Comparison of ENCODE assay signal across 8 mouse cellular contexts in genomic region chr7:29307350-29308104, GRCm38 (mm10). TPM values are rescaled to one million over a fixed set of nuclear protein-coding genes. Genes with fewer than 3 reads are reported as not detected.
DNase-seq lines count a peak whose midpoint lies in the region; ATAC-seq and TF ChIP-seq lines count a peak whose summit lies in the region.

No protein-coding gene starts in this region.

- H3K79me2 ChIP-seq in myocyte (ENCODE audit: control insufficient read depth, insufficient read depth): no peaks in the 10 kb centered on the region

- peak; percentile 30 for TF ChIP-seq POLR2A in embryonic fibroblast, embryonic 13.5 days (IDR thresholded peaks at IDR 0.05; ENCODE audit: low read depth, low read length)
- peak; percentile 14 for TF ChIP-seq POLR2A in myocyte (IDR thresholded peaks at IDR 0.05; ENCODE audit: insufficient read length, low read depth)

- peak overlapping the region; percentile 96 for H3K4me2 ChIP-seq in heart, embryonic 11.5 days
- peak overlapping the region; percentile 99 for H3K4me2 ChIP-seq in kidney, embryonic 15.5 days
- peak overlapping the region; percentile 81 for H3K4me2 ChIP-seq in myocyte (ENCODE audit: low read depth)
- H3K4me2 ChIP-seq in stomach, embryonic 14.5 days (replicated peaks; ENCODE audit: low read depth, low read length): peak overlapping the region; percentile 91

- WGBS in heart, embryonic 11.5 days (ENCODE audit: insufficient replicate concordance): 2% methylated on average over 41 of the region's 42 CpGs
- WGBS in kidney, embryonic 15.5 days: 1% methylated on average over 42 of the region's 42 CpGs
- 2% methylated on average over 40 of the region's 42 CpGs for WGBS in stomach, embryonic 14.5 days

- peak; percentile 96 for DNase-seq in A20 (ENCODE audit: low read depth, low spot score)
- DNase-seq in brain, adult 2 months (ENCODE audit: low read depth, low spot score): peak; percentile 97
- DNase-seq in liver: peak; percentile 90

- peak overlapping the region; percentile 37 for H3K4me3 ChIP-seq in embryonic fibroblast, embryonic 13.5 days (ENCODE audit: insufficient read depth, low read length)
- peak overlapping the region; percentile 67 for H3K4me3 ChIP-seq in heart, embryonic 11.5 days (ENCODE audit: low read depth, low read length)
- peak overlapping the region; percentile 62 for H3K4me3 ChIP-seq in kidney, embryonic 15.5 days (replicated peaks)
- peak overlapping the region; percentile 17 for H3K4me3 ChIP-seq in myocyte
- peak overlapping the region; percentile 54 for H3K4me3 ChIP-seq in stomach, embryonic 14.5 days (ENCODE audit: low read depth, low read length)

- ATAC-seq in heart, embryonic 11.5 days (replicated peaks; ENCODE audit: insufficient number of reproducible peaks, low FRiP score, low TSS enrichment): peak; percentile 89
- ATAC-seq in kidney, embryonic 15.5 days (replicated peaks; ENCODE audit: low FRiP score): peak; percentile 87
- ATAC-seq in stomach, embryonic 14.5 days (ENCODE audit: insufficient number of reproducible peaks, insufficient read depth, low FRiP score, low read depth): peak; percentile 83

- H3K4me1 ChIP-seq in embryonic fibroblast, embryonic 13.5 days (ENCODE audit: control insufficient read depth, insufficient read depth, low read length): peaks cover 4% of the 10 kb centered on the region; the same call in 1 of the 2 replicates
- H3K4me1 ChIP-seq in heart, embryonic 11.5 days (ENCODE audit: control insufficient read depth, insufficient read depth, low read length): peaks cover 32% of the 10 kb centered on the region
- peaks cover 49% of the 10 kb centered on the region for H3K4me1 ChIP-seq in kidney, embryonic 15.5 days
- H3K4me1 ChIP-seq in stomach, embryonic 14.5 days (ENCODE audit: control insufficient read depth, insufficient read depth, low read length): peaks cover 23% of the 10 kb centered on the region

- H3ac ChIP-seq in myocyte (ENCODE audit: control insufficient read depth, insufficient read length): peak overlapping the region; percentile 46

- 0 out of 2 replicates have a peak, but pooled peaks have one; percentile 11 for TF ChIP-seq CTCF in embryonic fibroblast, embryonic 13.5 days (IDR thresholded peaks at IDR 0.05; ENCODE audit: borderline replicate concordance, insufficient read depth, low read length)

- H3K27me3 ChIP-seq in heart, embryonic 11.5 days (ENCODE audit: control insufficient read depth, insufficient read depth, low read length): peaks cover 67% of the 10 kb centered on the region
- peaks cover 83% of the 10 kb centered on the region for H3K27me3 ChIP-seq in kidney, embryonic 15.5 days
- no peaks in the 10 kb centered on the region for H3K27me3 ChIP-seq in myocyte (ENCODE audit: control insufficient read depth, insufficient read depth, insufficient read length)
- H3K27me3 ChIP-seq in stomach, embryonic 14.5 days (ENCODE audit: control insufficient read depth, insufficient read depth, low read length): 0 out of 2 replicates have a peak, but pooled peaks cover 3% of the 10 kb centered on the region

- H3K9ac ChIP-seq in heart, embryonic 11.5 days (ENCODE audit: low read depth, low read length): peak overlapping the region; percentile 66
- H3K9ac ChIP-seq in kidney, embryonic 15.5 days: peak overlapping the region; percentile 50
- 0 out of 2 replicates have a peak overlapping the region, but pooled peaks have one; percentile 7 for H3K9ac ChIP-seq in stomach, embryonic 14.5 days (replicated peaks; ENCODE audit: low read depth, low read length)

- H3K27ac ChIP-seq in embryonic fibroblast, embryonic 13.5 days (ENCODE audit: insufficient read depth, low read length): no peak overlapping the region
- H3K27ac ChIP-seq in heart, embryonic 11.5 days (ENCODE audit: low read depth, low read length): no peak overlapping the region
- no peak overlapping the region for H3K27ac ChIP-seq in kidney, embryonic 15.5 days
- H3K27ac ChIP-seq in stomach, embryonic 14.5 days (ENCODE audit: low read length): no peak overlapping the region

- no peaks in the 10 kb centered on the region; the same call in 1 of the 2 replicates for H3K9me3 ChIP-seq in heart, embryonic 11.5 days (replicated peaks; ENCODE audit: control insufficient read depth, low read length)
- H3K9me3 ChIP-seq in kidney, embryonic 15.5 days (replicated peaks): no peaks in the 10 kb centered on the region
- H3K9me3 ChIP-seq in stomach, embryonic 14.5 days (ENCODE audit: control insufficient read depth, low read depth, low read length): no peaks in the 10 kb centered on the region

- no peaks in the 10 kb centered on the region for H3K36me3 ChIP-seq in heart, embryonic 11.5 days (ENCODE audit: control insufficient read depth, insufficient read depth, low read length)
- H3K36me3 ChIP-seq in kidney, embryonic 15.5 days: no peaks in the 10 kb centered on the region
- H3K36me3 ChIP-seq in myocyte (ENCODE audit: control insufficient read depth, insufficient read depth): no peaks in the 10 kb centered on the region
- H3K36me3 ChIP-seq in stomach, embryonic 14.5 days (ENCODE audit: control insufficient read depth, insufficient read depth, low read length): no peaks in the 10 kb centered on the region; the same call in 1 of the 2 replicates

TF ChIP-seq in myocyte, 11 proteins besides CTCF, POLR2A, EP300 and RAD21:
- peak in 1 of 3 experiments; percentile 8 for TF ChIP-seq MYOG (IDR thresholded peaks at IDR 0.05; ENCODE audit: control insufficient read depth in 1 of 3, insufficient read depth in 1 of 3, insufficient read length in 2 of 3, low read depth in 2 of 3)
- TF ChIP-seq MYOD1 (IDR thresholded peaks at IDR 0.05; ENCODE audit: control insufficient read depth in 1 of 3, insufficient read length in 2 of 3, low read depth in 2 of 3): peak in 1 of 3 experiments; percentile 9
- TF ChIP-seq SRF (IDR thresholded peaks at IDR 0.05; ENCODE audit: control insufficient read depth, insufficient read length, low read depth): no peak

RNA-seq across cellular contexts. Expression of gene Dpf1, which starts 3.8 kb away (rescaled TPM):
- polyA plus RNA-seq in embryonic fibroblast, embryonic 13.5 days (2011; ENCODE audit: insufficient read length, low read depth, missing spikeins): 4.7 and 6.6 TPM in 2 replicates
- 2.9 and 3.3 TPM in 2 replicates for polyA plus RNA-seq in heart, embryonic 11.5 days (2014; fragmentation: Nextera tagmentation; extraction: Ambion mirVana)
- 3.1 and 5.9 TPM in 2 replicates for polyA plus RNA-seq in kidney, embryonic 15.5 days (2015; fragmentation: Nextera tagmentation; extraction: Ambion mirVana)
- polyA plus RNA-seq in myocyte (2012; fragmentation: generic; extraction: Trizol): 3.4 TPM
- 6.0 and 11.0 TPM in 2 replicates for polyA plus RNA-seq in stomach, embryonic 14.5 days (2014; fragmentation: Nextera tagmentation; extraction: Ambion mirVana)

RNA-seq across cellular contexts. Expression of gene Ppp1r14a, which starts 18.4 kb away (rescaled TPM):
- 8.2 and 12.8 TPM in 2 replicates for polyA plus RNA-seq in embryonic fibroblast, embryonic 13.5 days (2011; ENCODE audit: insufficient read length, low read depth, missing spikeins)
- 9.4 and 10.3 TPM in 2 replicates for polyA plus RNA-seq in heart, embryonic 11.5 days (2014; fragmentation: Nextera tagmentation; extraction: Ambion mirVana)
- 21.0 and 23.7 TPM in 2 replicates for polyA plus RNA-seq in kidney, embryonic 15.5 days (2015; fragmentation: Nextera tagmentation; extraction: Ambion mirVana)
- 0.35 TPM for polyA plus RNA-seq in myocyte (2012; fragmentation: generic; extraction: Trizol)
- polyA plus RNA-seq in stomach, embryonic 14.5 days (2014; fragmentation: Nextera tagmentation; extraction: Ambion mirVana): 47.4 and 51.3 TPM in 2 replicates

RNA-seq across cellular contexts. Expression of gene Spint2, which starts 25.8 kb away (rescaled TPM):
- polyA plus RNA-seq in embryonic fibroblast, embryonic 13.5 days (2011; ENCODE audit: insufficient read length, low read depth, missing spikeins): 11.6 and 11.7 TPM in 2 replicates
- 39.2 and 42.8 TPM in 2 replicates for polyA plus RNA-seq in heart, embryonic 11.5 days (2014; fragmentation: Nextera tagmentation; extraction: Ambion mirVana)
- polyA plus RNA-seq in kidney, embryonic 15.5 days (2015; fragmentation: Nextera tagmentation; extraction: Ambion mirVana): 236 and 245 TPM in 2 replicates
- polyA plus RNA-seq in myocyte (2012; fragmentation: generic; extraction: Trizol): 0.10 TPM
- polyA plus RNA-seq in stomach, embryonic 14.5 days (2014; fragmentation: Nextera tagmentation; extraction: Ambion mirVana): 386 and 405 TPM in 2 replicates

RNA-seq across cellular contexts. Expression of gene 2200002D01Rik, which starts 59.3 kb away (rescaled TPM):
- 10.6 and 40.6 TPM in 2 replicates for polyA plus RNA-seq in embryonic fibroblast, embryonic 13.5 days (2011; ENCODE audit: insufficient read length, low read depth, missing spikeins)
- 7.0 and 8.8 TPM in 2 replicates for polyA plus RNA-seq in heart, embryonic 11.5 days (2014; fragmentation: Nextera tagmentation; extraction: Ambion mirVana)
- polyA plus RNA-seq in kidney, embryonic 15.5 days (2015; fragmentation: Nextera tagmentation; extraction: Ambion mirVana): 7.6 and 11.2 TPM in 2 replicates
- polyA plus RNA-seq in myocyte (2012; fragmentation: generic; extraction: Trizol): 42.4 TPM
- 35.0 and 36.6 TPM in 2 replicates for polyA plus RNA-seq in stomach, embryonic 14.5 days (2014; fragmentation: Nextera tagmentation; extraction: Ambion mirVana)

Comparison
In these comparisons a context has a peak if more than half of its experiments do, and no peak if none do; other contexts are left out.
1. H3K4me3 ChIP-seq: peak in every context shown above with its lines; median percentile 67 in heart, embryonic 11.5 days; 62 in kidney, embryonic 15.5 days; 54 in stomach, embryonic 14.5 days; 37 in embryonic fibroblast, embryonic 13.5 days; 17 in myocyte.
2. H3K9ac ChIP-seq: peak in every context shown above with its lines; median percentile 66 in heart, embryonic 11.5 days; 50 in kidney, embryonic 15.5 days; 7 in stomach, embryonic 14.5 days.
3. RNA of gene Spint2, which starts 25.8 kb away (polyA plus RNA-seq): 386 to 405 TPM in stomach, embryonic 14.5 days, 236 to 245 TPM in kidney, embryonic 15.5 days, 39.2 to 42.8 TPM in heart, embryonic 11.5 days and 11.6 to 11.7 TPM in embryonic fibroblast, embryonic 13.5 days; 0.10 TPM in myocyte (single experiment); every median in the first group is over 10 times any median in the second.
4. Peak in every context shown above with its lines, with median percentiles within 50 percentile points of each other: DNase-seq, ATAC-seq and H3K4me2 ChIP-seq.